Mouse (Mus musculus) thymus, postnatal 4 days (tissue): Measurements from ENCODE around the gene Slc38a6.

Experiments used
- DNase-seq: peaks from one replicate; pipeline ENCODE4 v3.0.0; 2021

The Slc38a6 gene

GRCm38 (mm10) chr12:73394571-73394970 is 108.0 kb downstream of the Slc38a6 start:
- no peak for DNase-seq

GRCm38 (mm10) chr12:73399426-73399825 is 112.8 kb downstream of the Slc38a6 start:
- peak; percentile 4 for DNase-seq

- DNase-seq: peak; percentile 4
Measured at GRCm38 (mm10) chr12:73400481-73401025, 114.0 kb downstream of the Slc38a6 start.

GRCm38 (mm10) chr12:73401520-73402130 is 115.0 kb downstream of the Slc38a6 start:
- DNase-seq: peak; percentile 7

GRCm38 (mm10) chr12:73402137-73402712 is 115.6 kb downstream of the Slc38a6 start:
- DNase-seq: peak; percentile 61

GRCm38 (mm10) chr12:73402851-73403665 is 116.5 kb downstream of the Slc38a6 start:
- peak; percentile 18 for DNase-seq
